Mouse (Mus musculus): Measurements from ENCODE around the gene Anp32a. TPM values are rescaled to one million over a fixed set of nuclear protein-coding genes. Genes with fewer than 3 reads are reported as not detected.
A peak's percentile ranks its signal among the peaks of the same experiment; 100 is the strongest.

The Anp32a gene
- polyA plus RNA-seq, 1 experiment from 2014 or later, result 165 TPM

DNA sequence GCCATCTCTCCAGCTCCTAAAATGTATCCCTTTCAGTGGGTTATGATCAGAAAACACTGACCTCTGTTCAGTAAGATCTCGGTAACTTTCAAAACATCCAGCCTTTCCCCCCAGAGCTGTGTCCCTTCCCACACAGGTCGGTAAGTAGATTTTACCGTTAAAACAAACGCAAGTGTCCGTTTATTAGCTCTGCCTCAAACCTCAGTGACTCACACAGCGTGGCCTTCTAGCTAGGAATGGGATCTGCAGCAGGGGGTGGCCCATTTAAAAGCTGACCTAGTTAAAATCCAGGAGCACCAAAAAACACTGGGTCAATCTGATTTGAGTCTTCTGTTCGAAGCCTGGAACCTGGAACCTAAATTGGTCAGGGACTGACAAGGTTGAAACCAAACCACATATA lies 23.7 kb downstream of the Anp32a start:
- H3K4me2 ChIP-seq (replicated peaks), result no peak overlapping the region
- WGBS, result 35% methylated on average over 7 of the region's 7 CpGs

GRCm38 (mm10) chr9:62365326-62366080 lies 24.4 kb downstream of the Anp32a start:
- Histone ChIP-seq H3K27me3 (replicated peaks) (no peaks in the 10 kb centered on the region), H3K9me3 (no peaks in the 10 kb centered on the region), H3K4me2 (replicated peaks) (no peak overlapping the region), H3K9ac (no peak overlapping the region), H3K4me3 (replicated peaks) (no peak overlapping the region), H3K27ac (no peak overlapping the region), H3K4me1 (replicated peaks) (peaks cover 86% of the 10 kb centered on the region), H3K36me3 (no peaks in the 10 kb centered on the region)
- ATAC-seq, result no peak
- 69% methylated on average over 8 of the region's 8 CpGs for WGBS

More for the DNA sequence above, 23.7 kb downstream of the Anp32a start:
- Histone ChIP-seq H3K9me3 (no peaks in the 10 kb centered on the region), H3K27me3 (replicated peaks) (no peaks in the 10 kb centered on the region), H3K9ac (no peak overlapping the region), H3K4me3 (replicated peaks) (no peak overlapping the region), H3K36me3 (no peaks in the 10 kb centered on the region), H3K4me1 (replicated peaks) (peaks cover 83% of the 10 kb centered on the region), H3K27ac (no peak overlapping the region)
- no peak for ATAC-seq

GRCm38 (mm10) chr9:62366478-62367458 lies 25.7 kb downstream of the Anp32a start:
- Histone ChIP-seq H3K4me1 (replicated peaks) (peaks cover 82% of the 10 kb centered on the region), H3K27ac (0 out of 2 replicates have a peak overlapping the region, but pooled peaks have one; percentile 19), H3K4me2 (replicated peaks) (no peak overlapping the region; the same call in 1 of the 2 replicates), H3K27me3 (replicated peaks) (no peaks in the 10 kb centered on the region), H3K9me3 (no peaks in the 10 kb centered on the region), H3K36me3 (no peaks in the 10 kb centered on the region), H3K9ac (no peak overlapping the region), H3K4me3 (replicated peaks) (no peak overlapping the region)
- 63% methylated on average over 23 of the region's 23 CpGs for WGBS
- ATAC-seq, result no peak

- 39% methylated on average over 10 of the region's 10 CpGs for WGBS
- Histone ChIP-seq H3K9ac (no peak overlapping the region), H3K4me2 (replicated peaks) (peak overlapping the region; percentile 1; the same call in 1 of the 2 replicates)
Measured at GRCm38 (mm10) chr9:62367510-62368071, 26.5 kb downstream of the Anp32a start.

GRCm38 (mm10) chr9:62368256-62368905 lies 27.3 kb downstream of the Anp32a start:
- ATAC-seq, result peak; percentile 21; the same call in 1 of the 2 replicates

More at GRCm38 (mm10) chr9:62367510-62368071, 26.5 kb downstream of the Anp32a start:
- ATAC-seq, result no peak
- Histone ChIP-seq H3K36me3 (no peaks in the 10 kb centered on the region), H3K9me3 (no peaks in the 10 kb centered on the region), H3K4me1 (replicated peaks) (peaks cover 85% of the 10 kb centered on the region), H3K27me3 (replicated peaks) (no peaks in the 10 kb centered on the region), H3K27ac (0 out of 2 replicates have a peak overlapping the region, but pooled peaks have one; percentile 19), H3K4me3 (replicated peaks) (no peak overlapping the region)

DNA sequence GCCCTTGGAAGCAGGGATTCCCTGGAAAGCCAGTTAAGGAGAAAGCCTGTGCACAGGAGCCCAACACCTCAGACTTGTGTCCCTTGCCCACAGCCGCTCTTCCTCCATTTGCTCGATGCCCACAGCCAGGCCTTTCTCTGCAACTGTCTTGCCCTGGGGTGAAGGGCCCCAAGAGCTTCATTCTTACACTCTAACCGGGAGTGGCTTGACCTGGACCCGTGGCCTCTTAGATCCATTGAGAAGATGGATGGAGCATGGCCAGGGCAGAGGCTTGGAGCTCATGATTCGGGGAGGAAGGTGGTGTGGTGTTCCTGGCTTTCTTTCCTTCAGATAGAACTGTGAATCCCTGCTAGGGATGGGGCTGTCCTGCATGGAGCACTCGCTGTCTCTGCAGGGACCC lies 28.1 kb downstream of the Anp32a start:
- Histone ChIP-seq H3K9me3 (no peaks in the 10 kb centered on the region), H3K27me3 (replicated peaks) (no peaks in the 10 kb centered on the region), H3K27ac (no peak overlapping the region), H3K36me3 (peaks cover 10% of the 10 kb centered on the region), H3K4me2 (replicated peaks) (no peak overlapping the region), H3K4me1 (replicated peaks) (peaks cover 83% of the 10 kb centered on the region), H3K4me3 (replicated peaks) (no peak overlapping the region), H3K9ac (no peak overlapping the region)
- WGBS, result 69% methylated on average over 6 of the region's 6 CpGs
- ATAC-seq, result no peak

More at GRCm38 (mm10) chr9:62368256-62368905, 27.3 kb downstream of the Anp32a start:
- Histone ChIP-seq H3K4me2 (replicated peaks) (peak overlapping the region; percentile 1; the same call in 1 of the 2 replicates), H3K9me3 (no peaks in the 10 kb centered on the region), H3K4me3 (replicated peaks) (no peak overlapping the region), H3K27me3 (replicated peaks) (no peaks in the 10 kb centered on the region), H3K36me3 (peaks cover 2% of the 10 kb centered on the region; the same call in 1 of the 2 replicates), H3K9ac (no peak overlapping the region), H3K4me1 (replicated peaks) (peaks cover 85% of the 10 kb centered on the region), H3K27ac (peak overlapping the region; percentile 6; the same call in 1 of the 2 replicates)
- 67% methylated on average over 6 of the region's 6 CpGs for WGBS

DNA sequence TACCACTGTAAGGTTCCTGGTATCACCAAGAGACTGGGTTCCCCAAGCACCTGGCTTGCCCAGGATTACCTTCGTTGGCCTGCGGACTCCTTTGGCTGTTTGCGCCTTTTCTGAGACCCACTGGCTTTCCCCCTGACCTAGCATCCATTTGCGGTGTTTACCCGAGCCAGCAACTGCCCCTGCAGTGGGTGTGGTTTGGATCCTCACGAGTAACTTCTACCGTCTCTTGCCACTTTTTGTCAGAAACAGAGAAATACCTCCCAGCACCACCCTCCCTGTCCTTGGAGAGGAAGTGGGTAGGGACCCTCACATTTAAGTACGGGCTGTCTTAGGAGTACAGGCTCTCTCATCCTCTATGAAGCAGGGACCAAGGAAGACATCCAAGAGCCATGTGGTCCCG lies 29.1 kb downstream of the Anp32a start:
- Histone ChIP-seq H3K4me1 (replicated peaks) (peaks cover 81% of the 10 kb centered on the region), H3K27me3 (replicated peaks) (no peaks in the 10 kb centered on the region), H3K9me3 (no peaks in the 10 kb centered on the region), H3K9ac (no peak overlapping the region), H3K4me3 (replicated peaks) (no peak overlapping the region), H3K27ac (no peak overlapping the region), H3K36me3 (peaks cover 10% of the 10 kb centered on the region), H3K4me2 (replicated peaks) (no peak overlapping the region)
- ATAC-seq, result no peak
- 63% methylated on average over 9 of the region's 9 CpGs for WGBS

DNA sequence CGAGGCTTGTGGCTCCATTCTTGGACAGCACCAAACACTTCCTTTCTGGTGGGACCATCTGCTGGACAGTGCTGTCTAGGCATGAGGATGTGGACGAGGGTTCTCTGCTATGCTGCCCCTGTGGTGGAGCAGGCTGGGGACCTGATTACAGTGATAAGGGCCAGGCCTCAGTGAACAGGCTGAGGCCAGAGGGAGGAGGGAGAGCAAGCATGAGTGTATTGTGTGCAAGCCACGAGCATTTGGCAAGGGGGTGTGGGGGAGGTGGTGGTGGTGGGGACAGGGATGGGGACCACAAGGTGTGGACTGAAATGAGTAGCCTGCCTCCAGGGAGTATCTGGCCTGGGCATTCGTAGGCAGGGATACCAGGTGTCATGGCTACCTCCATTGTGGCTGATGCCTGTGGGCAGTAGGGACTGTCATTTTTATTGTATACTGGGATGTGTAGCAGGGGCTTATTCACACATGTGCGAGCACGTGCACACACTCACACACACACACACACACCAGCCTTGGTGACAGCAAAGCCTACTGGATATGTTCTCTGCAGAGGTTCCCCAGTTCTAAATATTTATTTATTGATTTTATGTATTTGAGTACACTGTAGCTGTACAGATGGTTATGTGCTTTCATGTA lies 29.7 kb downstream of the Anp32a start:
- peaks cover 77% of the 10 kb centered on the region for H3K4me1 ChIP-seq (replicated peaks)
- H3K4me2 ChIP-seq (replicated peaks), result no peak overlapping the region
- H3K4me3 ChIP-seq (replicated peaks), result no peak overlapping the region
- no peaks in the 10 kb centered on the region for H3K9me3 ChIP-seq
- H3K27me3 ChIP-seq (replicated peaks), result no peaks in the 10 kb centered on the region
- no peak overlapping the region for H3K9ac ChIP-seq
- peaks cover 12% of the 10 kb centered on the region for H3K36me3 ChIP-seq
- 58% methylated on average over 6 of the region's 6 CpGs for WGBS
- H3K27ac ChIP-seq, result no peak overlapping the region
- ATAC-seq, result no peak

DNA sequence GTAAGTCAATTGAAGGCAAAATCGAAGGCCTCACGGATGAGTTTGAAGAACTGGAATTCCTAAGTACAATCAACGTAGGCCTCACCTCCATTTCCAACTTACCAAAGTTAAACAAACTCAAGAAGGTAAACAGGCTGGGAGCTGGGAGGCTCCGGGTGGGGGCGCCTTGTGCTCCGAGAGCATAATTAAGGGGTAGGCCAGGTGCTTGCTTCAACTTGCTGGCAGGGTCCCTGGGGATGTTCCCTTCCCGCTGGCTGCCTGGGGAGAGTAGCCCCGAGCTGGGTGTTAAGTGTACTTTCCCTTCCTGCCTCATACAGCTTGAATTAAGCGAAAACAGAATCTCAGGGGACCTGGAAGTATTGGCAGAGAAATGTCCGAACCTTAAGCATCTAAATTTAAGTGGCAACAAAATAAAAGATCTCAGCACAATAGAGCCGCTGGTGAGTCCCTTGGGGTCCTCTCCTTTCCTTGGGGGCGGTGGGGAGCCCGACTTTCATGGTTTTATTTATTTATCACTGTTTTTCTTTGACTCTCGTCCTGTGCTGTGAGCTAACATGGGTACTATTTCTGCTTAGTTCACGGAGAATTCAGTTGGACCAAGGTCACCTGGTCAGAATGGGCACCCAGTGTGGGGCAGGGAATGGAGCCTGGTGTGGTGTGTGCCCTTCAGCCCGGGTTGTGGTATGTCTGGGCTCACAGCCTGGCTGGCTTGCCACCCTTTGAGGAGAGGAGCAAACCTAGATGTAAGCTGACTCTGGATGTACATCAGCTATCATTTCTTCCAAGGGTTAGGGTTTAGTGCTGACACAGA lies 30.9 kb downstream of the Anp32a start:
- H3K36me3 ChIP-seq, result peaks cover 21% of the 10 kb centered on the region
- H3K9ac ChIP-seq, result no peak overlapping the region
- 54% methylated on average over 16 of the region's 16 CpGs for WGBS
- no peak overlapping the region for H3K4me2 ChIP-seq (replicated peaks)
- H3K27me3 ChIP-seq (replicated peaks), result no peaks in the 10 kb centered on the region
- ATAC-seq, result no peak
- H3K27ac ChIP-seq, result no peak overlapping the region
- H3K4me1 ChIP-seq (replicated peaks), result peaks cover 66% of the 10 kb centered on the region
- H3K9me3 ChIP-seq, result no peaks in the 10 kb centered on the region
- H3K4me3 ChIP-seq (replicated peaks), result no peak overlapping the region

DNA sequence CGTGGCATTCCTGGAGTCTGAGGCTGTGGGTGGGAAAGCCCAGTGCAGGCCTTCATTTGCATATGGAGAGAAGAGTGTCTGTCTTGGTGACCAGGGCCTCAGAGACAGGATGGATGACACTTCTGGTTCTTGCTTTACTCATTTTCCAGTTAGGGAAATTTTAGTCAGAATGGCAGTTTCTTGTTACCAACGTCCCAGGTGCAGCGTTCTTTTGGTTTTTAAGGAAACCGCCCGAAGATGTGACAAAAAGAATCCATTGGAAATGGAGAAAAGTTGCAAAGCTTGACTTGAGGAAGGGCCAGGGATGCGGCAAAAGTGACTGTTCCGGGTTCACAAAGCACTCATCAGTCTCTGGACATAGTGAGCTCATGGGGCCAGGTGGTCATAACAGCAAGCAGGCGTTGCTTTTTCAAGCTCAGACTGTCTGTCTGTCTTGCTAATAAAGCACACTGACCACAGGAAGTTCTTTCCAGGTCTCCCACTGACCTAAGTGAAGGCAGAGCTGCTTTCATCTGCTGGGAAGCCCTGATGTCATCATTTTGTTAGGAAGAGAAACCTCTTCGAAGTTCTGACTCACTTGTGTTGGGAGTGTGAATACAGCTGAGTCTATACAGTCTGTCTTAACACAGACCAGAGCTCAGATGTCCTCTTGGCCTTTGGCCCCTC lies 31.6 kb downstream of the Anp32a start:
- H3K9ac ChIP-seq, result no peak overlapping the region
- ATAC-seq, result no peak
- H3K27ac ChIP-seq, result peak overlapping the region; percentile 51; the same call in 1 of the 2 replicates
- H3K9me3 ChIP-seq, result no peaks in the 10 kb centered on the region
- WGBS, result 81% methylated on average over 9 of the region's 9 CpGs
- H3K27me3 ChIP-seq (replicated peaks), result no peaks in the 10 kb centered on the region
- no peak overlapping the region for H3K4me3 ChIP-seq (replicated peaks)
- no peak overlapping the region for H3K4me2 ChIP-seq (replicated peaks)
- H3K36me3 ChIP-seq, result peaks cover 28% of the 10 kb centered on the region
- H3K4me1 ChIP-seq (replicated peaks), result peaks cover 59% of the 10 kb centered on the region
